Mouse (Mus musculus) erythroblast, embryonic 14.5 days (primary cell): ENCODE data around the gene Odc1. TPM values are rescaled to one million over a fixed set of nuclear protein-coding genes. Genes with fewer than 3 reads are reported as not detected.

Experiments
- H3K27me3 ChIP-seq: 2 replicates; pipeline ENCODE4 v1.6.1; 2012; ENCODE audit warnings: inconsistent platforms; ENCODE audit not compliant: control insufficient read depth
- H3K36me3 ChIP-seq: 2 replicates; pipeline ENCODE4 v1.6.1; 2012; ENCODE audit warnings: mild to moderate bottlenecking, inconsistent platforms; ENCODE audit not compliant: control insufficient read depth
- H3K4me1 ChIP-seq: 2 replicates; pipeline ENCODE4 v1.6.1; 2012; ENCODE audit warnings: inconsistent platforms; ENCODE audit not compliant: control insufficient read depth
- H3K4me3 ChIP-seq: replicated peaks from 2 replicates; pipeline ENCODE3; 2012; ENCODE audit warnings: moderate library complexity, mild to moderate bottlenecking, inconsistent platforms
- H3K9me3 ChIP-seq: 2 replicates; pipeline ENCODE4 v1.6.1; 2012; ENCODE audit warnings: low read length, inconsistent platforms, mixed read lengths; ENCODE audit not compliant: control insufficient read depth
- GATA1 ChIP-seq: IDR thresholded peaks from 2 replicates; pipeline ENCODE4 v1.6.1; 2012; ENCODE audit warnings: low read length, inconsistent platforms, mixed read lengths
- TAL1 ChIP-seq: IDR thresholded peaks from 3 replicates; pipeline ENCODE4 v1.6.1; 2012; ENCODE audit warnings: low read length, inconsistent platforms, mixed read lengths
- polyA plus RNA-seq: library from polyadenylated mRNA; stranded (reverse); fragments of >175 nt; gene quantifications from 2 replicates; pipeline ENCODE4 v1.2.3, GENCODE M21; 2012

Odc1 gene
- polyA plus RNA-seq, 1 experiment = 44.9 TPM

- Histone ChIP-seq H3K9me3 (no peaks in the 10 kb centered on the region), H3K4me3 (no peak overlapping the region), H3K4me1 (peaks cover 51% of the 10 kb centered on the region), H3K27me3 (peaks cover 10% of the 10 kb centered on the region), H3K36me3 (peaks cover 42% of the 10 kb centered on the region)
- TF ChIP-seq TAL1 (no peak), GATA1 (no peak)
Measured at GRCm38 (mm10) chr12:17554200-17554951, 9.8 kb downstream of the Odc1 start.

DNA sequence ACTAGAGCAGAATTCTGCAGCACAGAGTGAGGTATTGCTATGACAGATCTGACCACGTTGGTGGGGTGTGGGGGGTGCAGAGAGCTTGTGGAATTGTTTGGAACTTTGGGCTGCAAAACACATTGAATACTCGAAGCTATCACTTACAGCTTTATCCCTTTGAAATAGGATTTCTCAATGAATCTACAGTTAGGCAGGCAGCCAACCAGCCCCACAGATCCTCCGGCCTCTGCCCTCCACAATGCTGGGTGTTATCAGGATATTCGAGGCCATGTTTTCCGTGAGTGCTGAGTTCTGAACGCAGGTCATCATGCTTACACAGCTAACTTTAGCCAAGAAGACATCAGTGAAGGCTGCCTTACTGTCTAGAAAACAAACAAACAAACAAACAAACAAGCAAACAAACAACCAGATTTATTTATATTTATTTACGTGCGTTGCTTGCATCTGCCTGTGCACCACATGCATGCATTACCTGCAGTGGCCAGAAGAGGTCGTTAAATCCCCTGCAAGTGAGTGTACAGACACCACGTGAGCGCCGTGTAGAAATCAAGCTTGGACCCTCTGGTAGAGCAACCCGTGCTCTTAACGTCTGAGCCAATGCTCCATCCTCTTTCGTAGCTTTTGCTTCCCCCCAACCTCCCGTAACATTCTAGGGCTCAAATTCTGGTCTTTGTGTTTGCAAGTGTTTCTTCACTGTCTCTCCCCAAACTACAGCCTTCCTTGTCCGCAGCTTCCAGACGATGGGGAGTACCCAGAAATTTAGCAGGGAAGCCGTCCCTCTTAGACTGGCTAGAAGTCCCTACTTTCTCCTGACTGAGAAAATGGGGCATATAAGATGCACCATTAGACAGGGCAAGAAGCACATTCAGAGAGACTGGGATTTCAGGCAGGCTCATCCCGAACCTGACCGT, 12.1 kb downstream of the Odc1 start:
- no peak overlapping the region for H3K4me3 ChIP-seq
- H3K36me3 ChIP-seq = peaks cover 22% of the 10 kb centered on the region
- H3K4me1 ChIP-seq = peaks cover 35% of the 10 kb centered on the region
- H3K9me3 ChIP-seq = no peaks in the 10 kb centered on the region
- TF ChIP-seq TAL1 = no peak
- TF ChIP-seq GATA1 = no peak
- H3K27me3 ChIP-seq = peaks cover 10% of the 10 kb centered on the region

DNA sequence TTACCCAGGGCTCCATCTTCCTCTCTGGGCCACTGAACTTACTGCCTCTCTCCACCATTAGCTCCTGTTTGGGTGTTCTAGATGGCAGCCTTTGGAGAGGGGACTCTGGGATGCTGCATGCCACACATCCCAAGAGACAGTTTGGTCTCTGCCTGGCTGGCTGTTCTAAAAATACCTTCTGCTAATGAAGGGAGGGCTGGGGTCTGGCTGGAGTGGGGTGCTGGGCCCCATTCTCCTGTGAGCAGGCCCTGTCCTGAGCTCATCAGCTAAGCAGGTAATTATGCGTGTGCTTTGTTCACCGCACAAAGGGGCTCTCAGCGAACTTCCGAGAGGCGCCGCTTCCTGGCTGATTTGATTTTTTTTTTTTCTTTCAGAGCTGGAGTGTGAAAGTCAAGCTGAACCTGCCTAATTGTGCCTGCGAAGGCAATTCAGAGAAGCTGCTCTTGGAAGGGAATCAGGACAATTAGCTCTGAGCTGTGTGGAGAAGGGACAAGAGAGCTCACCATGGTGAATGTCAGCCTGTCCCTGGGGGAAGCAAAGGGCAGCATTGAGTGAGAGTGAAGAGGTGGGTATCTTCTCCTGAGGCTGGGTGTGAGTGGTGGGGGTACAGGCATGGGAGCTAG, 12.9 kb downstream of the Odc1 start:
- H3K4me3 ChIP-seq = no peak overlapping the region
- H3K9me3 ChIP-seq = no peaks in the 10 kb centered on the region
- peaks cover 10% of the 10 kb centered on the region for H3K27me3 ChIP-seq
- peaks cover 14% of the 10 kb centered on the region for H3K36me3 ChIP-seq
- TF ChIP-seq GATA1 (no peak), TAL1 (no peak)
- peaks cover 28% of the 10 kb centered on the region for H3K4me1 ChIP-seq

DNA sequence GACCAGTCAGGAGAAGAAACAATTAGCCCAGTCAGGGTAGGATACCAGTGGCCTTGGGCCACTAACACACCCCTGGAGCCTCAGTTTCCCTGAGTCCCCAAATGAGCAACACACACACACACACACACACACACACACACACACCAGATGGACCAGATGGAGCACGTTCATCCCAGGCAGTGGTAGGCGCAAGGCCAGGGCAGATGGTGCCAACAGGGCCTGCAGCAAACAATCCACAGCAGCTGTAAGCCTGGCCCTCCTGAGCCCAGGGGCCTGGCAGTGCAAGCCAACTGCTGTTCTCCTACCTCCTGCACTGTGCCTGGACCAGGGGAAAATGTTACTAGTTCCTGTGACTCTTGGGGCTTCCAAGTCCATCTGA, 13.4 kb downstream of the Odc1 start:
- TF ChIP-seq GATA1 (no peak), TAL1 (no peak)

GRCm38 (mm10) chr12:17562396-17562795, 17.8 kb downstream of the Odc1 start:
- Histone ChIP-seq H3K36me3 (no peaks in the 10 kb centered on the region), H3K4me1 (peaks cover 25% of the 10 kb centered on the region), H3K27me3 (peaks cover 9% of the 10 kb centered on the region), H3K4me3 (no peak overlapping the region), H3K9me3 (no peaks in the 10 kb centered on the region)
- no peak for TF ChIP-seq TAL1
- no peak for TF ChIP-seq GATA1

More for the DNA sequence above, 13.4 kb downstream of the Odc1 start:
- H3K9me3 ChIP-seq = no peaks in the 10 kb centered on the region
- peaks cover 12% of the 10 kb centered on the region for H3K27me3 ChIP-seq
- no peak overlapping the region for H3K4me3 ChIP-seq
- H3K36me3 ChIP-seq = peaks cover 9% of the 10 kb centered on the region
- H3K4me1 ChIP-seq = peaks cover 23% of the 10 kb centered on the region

- peaks cover 25% of the 10 kb centered on the region for H3K4me1 ChIP-seq
- peaks cover 3% of the 10 kb centered on the region; the same call in 1 of the 2 replicates for H3K27me3 ChIP-seq
- H3K4me3 ChIP-seq = peak overlapping the region; percentile 7
- no peaks in the 10 kb centered on the region for H3K36me3 ChIP-seq
- H3K9me3 ChIP-seq = no peaks in the 10 kb centered on the region
- TF ChIP-seq GATA1 (peak; percentile 88), TAL1 (peak; percentile 74)
Measured at GRCm38 (mm10) chr12:17565393-17566045, 20.9 kb downstream of the Odc1 start.

GRCm38 (mm10) chr12:17566046-17566408, 21.4 kb downstream of the Odc1 start:
- Histone ChIP-seq H3K4me3 (no peak overlapping the region), H3K27me3 (peaks cover 3% of the 10 kb centered on the region; the same call in 1 of the 2 replicates), H3K9me3 (no peaks in the 10 kb centered on the region), H3K4me1 (peaks cover 25% of the 10 kb centered on the region), H3K36me3 (no peaks in the 10 kb centered on the region)
- TF ChIP-seq TAL1 (no peak), GATA1 (no peak)

GRCm38 (mm10) chr12:17568564-17568963, 24.0 kb downstream of the Odc1 start:
- no peaks in the 10 kb centered on the region for H3K36me3 ChIP-seq
- no peak overlapping the region for H3K4me3 ChIP-seq
- no peaks in the 10 kb centered on the region for H3K9me3 ChIP-seq
- no peak for TF ChIP-seq GATA1
- no peak for TF ChIP-seq TAL1
- H3K4me1 ChIP-seq = peaks cover 25% of the 10 kb centered on the region
- no peaks in the 10 kb centered on the region for H3K27me3 ChIP-seq

DNA sequence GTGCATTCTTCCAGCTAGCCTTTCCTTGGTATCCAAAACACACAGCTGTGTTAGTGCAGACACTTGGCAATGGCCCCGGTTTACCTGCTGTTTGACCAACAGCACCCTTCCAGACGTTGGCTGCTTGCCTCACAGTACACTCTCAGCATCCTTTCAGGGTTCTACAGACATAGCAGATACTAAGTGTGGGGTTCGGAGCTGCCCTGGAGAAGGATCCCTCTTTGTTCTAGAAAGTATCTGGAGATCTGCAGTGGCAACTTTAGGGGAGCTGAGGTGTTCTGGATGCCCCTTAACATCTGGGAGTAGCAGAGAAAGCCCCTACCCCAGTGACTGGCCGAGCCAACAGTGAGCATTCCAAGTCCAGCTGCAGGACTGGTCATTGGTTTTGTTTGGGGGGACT, 30.0 kb downstream of the Odc1 start:
- peaks cover 13% of the 10 kb centered on the region for H3K4me1 ChIP-seq
- TF ChIP-seq TAL1 = no peak
- H3K4me3 ChIP-seq = no peak overlapping the region
- H3K36me3 ChIP-seq = no peaks in the 10 kb centered on the region
- no peaks in the 10 kb centered on the region for H3K9me3 ChIP-seq
- H3K27me3 ChIP-seq = peaks cover 8% of the 10 kb centered on the region
